Mouse (Mus musculus): ENCODE results near the gene Smg1. TPM values are rescaled to one million over a fixed set of nuclear protein-coding genes. Genes with fewer than 3 reads are reported as not detected.

The Smg1 gene
- 107 TPM for polyA plus RNA-seq (2014; fragmentation: Illumina TruSeq; extraction: RNeasy Lipid Tissue Mini Kit (QIAGEN cat#74804); ENCODE audit: low read depth, low replicate concordance)

GRCm38 (mm10) chr7:118243453-118244385 lies at the start of gene Smg1:
Smg1 (minus strand) TSS chr7:118243670.

DNA sequence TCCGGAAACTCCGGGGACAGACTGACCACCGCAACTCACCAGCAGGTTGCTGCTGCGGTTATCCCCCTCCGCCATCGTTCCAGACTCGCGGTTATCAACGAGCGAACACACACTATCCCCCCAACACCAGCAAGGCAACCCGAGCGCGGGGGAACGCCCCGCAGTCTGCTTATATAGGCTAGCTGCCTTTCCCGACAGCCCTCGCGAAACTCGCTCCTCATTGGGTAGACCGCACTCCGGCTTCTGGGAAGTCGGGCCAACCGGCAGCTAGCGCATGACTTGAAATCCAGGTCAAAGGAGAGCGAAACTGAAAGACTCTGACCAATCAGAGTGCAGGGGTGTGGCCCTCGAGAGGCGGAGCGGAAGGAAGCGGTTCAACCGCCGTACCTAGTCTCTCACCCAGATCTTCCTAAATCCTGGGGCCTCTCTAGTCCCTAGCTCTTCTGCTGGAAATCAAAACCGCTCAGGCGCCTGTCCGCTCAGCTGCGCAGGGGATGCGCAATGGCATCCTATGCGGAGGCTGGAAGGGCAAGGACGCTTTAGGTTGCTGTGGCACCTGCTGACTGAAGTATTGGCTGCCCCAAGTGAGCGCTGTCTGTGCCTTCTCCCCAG lies 113.9 kb downstream of the Smg1 start, which contains the start of gene Arl6ip1:
Arl6ip1 (minus strand) TSS at position 233 of the 612 bp plus-strand sequence.

DNA sequence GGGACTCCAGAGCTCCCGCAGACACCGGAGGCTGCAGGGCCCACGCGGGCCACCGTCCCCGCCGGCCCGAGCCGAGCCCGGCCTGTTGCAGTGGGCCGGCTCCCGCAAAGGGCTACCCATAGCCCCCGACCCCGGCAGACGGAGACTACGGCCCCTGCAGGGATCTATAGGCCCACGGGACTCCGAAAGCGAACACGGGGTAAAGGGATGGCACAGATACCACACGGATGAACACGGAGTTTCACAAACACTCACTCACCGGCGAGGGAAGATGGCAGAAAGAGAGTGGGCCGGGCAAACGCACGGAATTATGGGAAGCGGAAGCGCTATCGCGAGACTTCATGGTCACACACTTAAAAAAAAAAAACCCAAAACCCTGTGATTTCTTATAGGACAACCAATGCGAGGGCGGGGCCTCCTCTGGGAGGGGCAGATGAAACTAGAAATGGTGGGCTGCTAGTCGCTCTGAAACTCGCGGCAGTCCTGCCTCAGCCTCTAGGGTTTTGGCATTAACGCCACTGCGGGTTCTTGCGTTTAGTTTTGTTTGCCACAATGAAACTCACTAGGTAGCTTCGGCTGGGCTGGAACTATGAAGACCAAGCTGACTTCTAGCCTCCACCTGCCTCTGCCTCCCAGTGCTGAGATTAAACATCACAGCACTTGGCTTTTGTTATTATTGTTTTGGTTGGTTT lies 127.4 kb downstream of the Smg1 start, which contains the start of gene Rps15a:
Rps15a (minus strand) TSS at position 312 of the 692 bp plus-strand sequence.

Other genes with a start within 250 kb of the Smg1 start
- gene Rps15a, start 127.5 kb downstream of the Smg1 start, polyA plus RNA-seq (2014; fragmentation: Illumina TruSeq; extraction: RNeasy Lipid Tissue Mini Kit (QIAGEN cat#74804); ENCODE audit: low read depth, low replicate concordance), result 523 TPM
- gene Arl6ip1, start 114.0 kb downstream of the Smg1 start, polyA plus RNA-seq (2014; fragmentation: Illumina TruSeq; extraction: RNeasy Lipid Tissue Mini Kit (QIAGEN cat#74804); ENCODE audit: low read depth, low replicate concordance), result 257 TPM
- gene Syt17, start 204.6 kb upstream of the Smg1 start, polyA plus RNA-seq (2014; fragmentation: Illumina TruSeq; extraction: RNeasy Lipid Tissue Mini Kit (QIAGEN cat#74804); ENCODE audit: low read depth, low replicate concordance), result 1.5 TPM
- gene Itpripl2, start 248.3 kb upstream of the Smg1 start, polyA plus RNA-seq (2014; fragmentation: Illumina TruSeq; extraction: RNeasy Lipid Tissue Mini Kit (QIAGEN cat#74804); ENCODE audit: low read depth, low replicate concordance), result 25.7 TPM